Mouse (Mus musculus): ENCODE measurements at regions not wholly inside any gene's neighbourhood (a gene's known extent, or its start where the extent isn't known, plus 50 kb on each side); places are given as distances from the start of the nearest gene placed in this dataset.

DNA sequence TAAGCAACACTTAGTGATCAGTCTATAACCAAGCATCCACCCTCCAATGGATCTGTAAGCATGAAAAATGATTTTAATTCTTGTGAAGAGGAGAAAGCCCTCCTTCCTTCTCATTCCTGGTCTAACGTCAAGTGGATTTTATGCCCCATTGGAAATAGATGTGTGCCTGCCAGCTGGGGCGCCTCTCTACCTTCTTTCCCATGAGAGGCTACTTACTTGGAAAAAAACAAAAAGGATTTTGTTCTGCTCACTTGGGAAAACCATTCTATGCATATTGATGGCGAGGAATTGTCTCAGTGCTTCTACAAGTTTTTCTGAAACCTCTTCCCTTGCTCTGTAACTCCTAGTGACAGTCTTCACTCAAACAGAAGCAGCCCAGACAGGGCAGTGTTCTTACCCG lies 84.1 kb downstream of the Rnd3 start:
- no peak for TF ChIP-seq CTCF (IDR thresholded peaks at IDR 0.05; ENCODE audit: low read depth)
- TF ChIP-seq EP300 (IDR thresholded peaks at IDR 0.05; ENCODE audit: low read depth) = no peak
